Mouse (Mus musculus) spleen, adult 2 months (tissue): Measurements from ENCODE around the gene Olfml2b. TPM values are rescaled to one million over a fixed set of nuclear protein-coding genes. Genes with fewer than 3 reads are reported as not detected.

Experiments used
- DNase-seq, 2 experiments: peaks; one replicate each; pipeline versions ENCODE4 v3.0.0 to v3.0.0-alpha.2; 2012 to 2021; ENCODE audit warnings: low spot score in 2 of 2, low read depth in 1 of 2
- H3K27ac ChIP-seq: fragments of 200-500 bp; 2 replicates; pipeline ENCODE4 v1.5.1; 2012; ENCODE audit warnings: low read length, inconsistent platforms; ENCODE audit not compliant: insufficient read depth
- H3K27me3 ChIP-seq: fragments of 200-500 bp; 2 replicates; pipeline ENCODE4 v1.6.1; 2012; ENCODE audit warnings: mild to moderate bottlenecking, moderate library complexity, low read length, inconsistent platforms; ENCODE audit not compliant: control insufficient read depth, insufficient read depth
- H3K36me3 ChIP-seq: fragments of 200-500 bp; 2 replicates; pipeline ENCODE4 v1.6.1; 2012; ENCODE audit warnings: mild to moderate bottlenecking, low read length, inconsistent platforms; ENCODE audit not compliant: control insufficient read depth, insufficient read depth
- H3K4me1 ChIP-seq: fragments of 200-500 bp; 2 replicates; pipeline ENCODE4 v1.6.1; 2011; ENCODE audit warnings: inconsistent platforms; ENCODE audit not compliant: control insufficient read depth, insufficient read depth, insufficient read length
- H3K4me3 ChIP-seq: fragments of 200-500 bp; 2 replicates; pipeline ENCODE4 v1.5.1; 2011; ENCODE audit warnings: mild to moderate bottlenecking, inconsistent platforms; ENCODE audit not compliant: insufficient read depth, insufficient read length; ENCODE audit errors: extremely low read depth
- CTCF ChIP-seq: fragments of 200-500 bp; IDR thresholded peaks from 2 replicates; pipeline ENCODE4 v1.5.1; 2011; ENCODE audit warnings: mild to moderate bottlenecking, inconsistent platforms; ENCODE audit not compliant: insufficient read depth, insufficient read length, insufficient replicate concordance; ENCODE audit errors: extremely low read depth
- POLR2A ChIP-seq: fragments of 200-500 bp; IDR thresholded peaks from 2 replicates; pipeline ENCODE4 v1.6.1; 2011; ENCODE audit warnings: low read depth, low read length, inconsistent platforms
- WGBS: fragments of 180-500 bp; shearing (Covaris S2); methylation state at CpG from one replicate; pipeline ENCODE4 v1.1.7; 2018; 5-methylcytosine and 5-hydroxymethylcytosine counted together
- polyA plus RNA-seq: library from polyadenylated mRNA; depleted of rRNA; stranded (reverse); fragments of >200 nt; gene quantifications from 2 replicates; pipeline ENCODE4 v1.2.3, GENCODE M21; 2012

Olfml2b gene
- polyA plus RNA-seq, 1 experiment: 4.0 TPM

DNA sequence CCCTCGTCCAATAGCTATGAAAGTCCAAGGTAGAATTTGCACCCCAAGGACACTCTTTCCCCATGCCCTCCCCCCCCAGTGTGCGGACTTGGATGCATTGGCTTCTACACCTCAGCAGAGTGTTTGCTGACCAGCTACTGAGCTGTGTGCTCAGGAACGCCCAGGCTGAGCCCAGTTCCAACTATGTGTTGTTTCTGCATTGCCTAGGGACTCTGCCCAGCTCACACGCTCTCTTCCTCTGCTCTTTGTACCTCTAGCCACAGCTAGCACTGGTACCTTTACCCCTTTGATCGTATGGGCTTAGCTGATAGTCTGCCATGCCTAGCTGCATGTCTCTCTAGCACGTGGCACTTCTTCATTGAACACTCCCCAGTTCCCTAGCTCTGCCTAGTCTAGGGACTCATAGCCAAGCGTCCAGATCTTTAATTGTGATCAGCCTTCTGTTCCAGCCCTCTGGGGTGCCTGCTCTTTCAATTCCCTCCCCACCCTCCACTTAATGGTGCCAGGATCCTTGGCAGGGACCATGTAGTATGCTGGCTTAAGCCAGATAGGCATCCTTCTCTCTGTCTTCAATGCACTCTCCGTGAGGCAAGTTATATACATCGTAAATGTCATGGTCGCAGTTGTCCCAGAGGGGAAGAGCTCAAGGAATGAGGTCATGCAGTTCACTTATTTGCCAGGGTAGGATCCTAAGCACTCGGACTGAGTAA lies 12.3 kb downstream of the Olfml2b start:
- no peak overlapping the region for H3K27ac ChIP-seq
- WGBS: 85% methylated on average over 11 of the region's 11 CpGs
- no peaks in the 10 kb centered on the region for H3K27me3 ChIP-seq
- DNase-seq: no peak
- H3K4me1 ChIP-seq: no peaks in the 10 kb centered on the region
- H3K4me3 ChIP-seq: no peak overlapping the region
- no peak for TF ChIP-seq POLR2A
- H3K36me3 ChIP-seq: no peaks in the 10 kb centered on the region

GRCm38 (mm10) chr1:170657228-170657521 lies 12.8 kb downstream of the Olfml2b start:
- TF ChIP-seq CTCF: no peak
- no peak for TF ChIP-seq POLR2A

GRCm38 (mm10) chr1:170657643-170658314 lies 13.4 kb downstream of the Olfml2b start:
- H3K27me3 ChIP-seq: no peaks in the 10 kb centered on the region

More at GRCm38 (mm10) chr1:170657228-170657521, 12.8 kb downstream of the Olfml2b start:
- Histone ChIP-seq H3K36me3 (no peaks in the 10 kb centered on the region), H3K4me1 (no peaks in the 10 kb centered on the region), H3K27me3 (no peaks in the 10 kb centered on the region), H3K27ac (no peak overlapping the region), H3K4me3 (no peak overlapping the region)
- no peak for DNase-seq
- 74% methylated on average over 2 of the region's 2 CpGs for WGBS

GRCm38 (mm10) chr1:170659260-170659659 lies 14.9 kb downstream of the Olfml2b start:
- Histone ChIP-seq H3K36me3 (no peaks in the 10 kb centered on the region), H3K4me1 (no peaks in the 10 kb centered on the region), H3K27me3 (no peaks in the 10 kb centered on the region), H3K27ac (no peak overlapping the region), H3K4me3 (no peak overlapping the region)
- 92% methylated on average over 13 of the region's 13 CpGs for WGBS
- DNase-seq: no peak
- TF ChIP-seq CTCF: no peak
- no peak for TF ChIP-seq POLR2A

More at GRCm38 (mm10) chr1:170657643-170658314, 13.4 kb downstream of the Olfml2b start:
- TF ChIP-seq POLR2A (no peak), CTCF (no peak)
- Histone ChIP-seq H3K27ac (no peak overlapping the region), H3K36me3 (no peaks in the 10 kb centered on the region), H3K4me1 (no peaks in the 10 kb centered on the region), H3K4me3 (no peak overlapping the region)
- WGBS: 86% methylated on average over 13 of the region's 13 CpGs
- no peak for DNase-seq

GRCm38 (mm10) chr1:170664620-170665185 lies 20.4 kb downstream of the Olfml2b start:
- WGBS: 93% methylated on average over 11 of the region's 11 CpGs
- Histone ChIP-seq H3K27me3 (no peaks in the 10 kb centered on the region), H3K4me3 (no peak overlapping the region), H3K27ac (no peak overlapping the region), H3K36me3 (no peaks in the 10 kb centered on the region), H3K4me1 (no peaks in the 10 kb centered on the region)
- DNase-seq: no peak
- TF ChIP-seq CTCF: no peak
- TF ChIP-seq POLR2A: no peak

DNA sequence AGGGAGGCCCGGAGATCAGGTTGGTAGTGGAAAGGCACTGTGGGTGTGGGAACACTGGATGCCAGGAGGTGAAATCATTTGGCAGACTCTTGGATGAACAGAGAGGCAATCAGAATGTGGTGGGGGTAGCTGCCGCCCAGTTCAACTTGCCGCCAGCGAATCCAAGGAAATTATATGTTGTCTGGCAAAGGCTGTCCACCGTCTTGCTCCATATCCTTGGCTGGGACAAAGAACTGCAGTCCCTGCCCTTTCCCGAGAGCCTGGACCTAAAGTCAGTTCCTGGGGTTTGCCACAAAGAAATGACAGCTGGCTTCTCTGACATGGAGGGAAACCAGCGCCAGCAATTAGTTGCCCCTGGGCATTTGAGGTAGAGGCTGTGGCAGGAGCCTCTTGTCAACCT lies 20.9 kb downstream of the Olfml2b start:
- WGBS: 89% methylated on average over 7 of the region's 7 CpGs
- Histone ChIP-seq H3K36me3 (no peaks in the 10 kb centered on the region), H3K4me3 (no peak overlapping the region), H3K27ac (no peak overlapping the region), H3K27me3 (no peaks in the 10 kb centered on the region), H3K4me1 (no peaks in the 10 kb centered on the region)
- DNase-seq: no peak
- TF ChIP-seq POLR2A: no peak
- no peak for TF ChIP-seq CTCF
